Mouse (Mus musculus) naive thymus-derived CD4-positive, alpha-beta T cell, adult 5 months (primary cell): ENCODE measurements around the gene 9930022D16Rik. TPM values are rescaled to one million over a fixed set of nuclear protein-coding genes. Genes with fewer than 3 reads are reported as not detected.

Source experiments
- polyA plus RNA-seq: library from polyadenylated mRNA; unstranded; fragments of 100-300 nt; shearing (Covaris generic); gene quantifications from one replicate; pipeline ENCODE4 v1.2.1, GENCODE M21; 2017

Gene 9930022D16Rik
- polyA plus RNA-seq, result 0.58 TPM

GRCm38 (mm10) chr11:109413617-109414016 lies at the start of gene 9930022D16Rik:
TSS of gene 9930022D16Rik (plus strand) at chr11:109413917.

GRCm38 (mm10) chr11:109425392-109426271 lies 11.9 kb downstream of the 9930022D16Rik start, which contains the start of gene Amz2:
TSS of gene Amz2 (plus strand) at chr11:109425946.

Other genes with a start within 250 kb of the 9930022D16Rik start
- 0.30 TPM for gene Rgs9, start 115.8 kb upstream of the 9930022D16Rik start, polyA plus RNA-seq
- 221 TPM for gene Gna13, start 51.1 kb upstream of the 9930022D16Rik start, polyA plus RNA-seq
- gene Amz2, start 12.0 kb downstream of the 9930022D16Rik start, polyA plus RNA-seq, result 56.8 TPM
- gene Arsg, start 59.5 kb downstream of the 9930022D16Rik start, polyA plus RNA-seq, result 1.4 TPM
- 19.0 TPM for gene Slc16a6, start 59.7 kb downstream of the 9930022D16Rik start, polyA plus RNA-seq
- gene Wipi1, start 198.1 kb downstream of the 9930022D16Rik start, polyA plus RNA-seq, result 1.1 TPM
- gene Prkar1a, start 235.5 kb downstream of the 9930022D16Rik start, polyA plus RNA-seq, result 533 TPM